Mouse (Mus musculus) thymus, adult 2 months (tissue): ENCODE measurements around the gene Galnt7.

Experiments used
- CTCF ChIP-seq: fragments of 200-500 bp; IDR thresholded peaks from 2 replicates; pipeline ENCODE4 v1.5.1; 2012; ENCODE audit warnings: mild to moderate bottlenecking, control low read depth, low read length, moderate library complexity, borderline replicate concordance; ENCODE audit not compliant: control insufficient read depth, poor library complexity, insufficient read depth; ENCODE audit errors: extremely low read depth
- POLR2A ChIP-seq: fragments of 200-500 bp; IDR thresholded peaks from 2 replicates; pipeline ENCODE4 v1.6.1; 2012; ENCODE audit warnings: mild to moderate bottlenecking, low read length, control low read depth, moderate library complexity; ENCODE audit not compliant: control insufficient read depth, poor library complexity, insufficient read depth; ENCODE audit errors: extremely low read depth

- TF ChIP-seq POLR2A (peak; percentile 80), CTCF (no peak)
Observed at GRCm38 (mm10) chr8:57652456-57653055, at the start of gene Galnt7.
